Mouse (Mus musculus): Measurements from ENCODE around the gene Mapk8. TPM values are rescaled to one million over a fixed set of nuclear protein-coding genes. Genes with fewer than 3 reads are reported as not detected.

The Mapk8 gene
- total and polyA plus RNA-seq, 3 experiments, result 27.5 to 47.5 TPM; not detected in 1

GRCm38 (mm10) chr14:33487805-33488550, 41.0 kb upstream of the Mapk8 start:
- TF ChIP-seq RCOR1 (IDR thresholded peaks at IDR 0.05; ENCODE audit: low read depth, low read length) (no peak), USF1 (IDR thresholded peaks at IDR 0.05; ENCODE audit: low read depth, low read length) (no peak)
- H3K27ac ChIP-seq (ENCODE audit: control insufficient read depth, low read depth, low read length), result no peak overlapping the region
- no peak for DNase-seq (ENCODE audit: low read depth, low spot score)

GRCm38 (mm10) chr14:33481991-33482390, 35.0 kb upstream of the Mapk8 start:
- TF ChIP-seq ZKSCAN1 (IDR thresholded peaks at IDR 0.05; ENCODE audit: low read depth, low read length) (no peak), NRF1 (IDR thresholded peaks at IDR 0.05; ENCODE audit: insufficient read depth, low read depth, low read length, poor library complexity, severe bottlenecking) (no peak), POLR2AphosphoS5 (IDR thresholded peaks at IDR 0.05; ENCODE audit: borderline replicate concordance, low read depth, low read length) (no peak), TCF12 (IDR thresholded peaks at IDR 0.05; ENCODE audit: low read depth, low read length) (no peak), POLR2A (IDR thresholded peaks at IDR 0.05; ENCODE audit: control insufficient read depth in 1 of 2, insufficient read depth in 1 of 2, low read depth in 1 of 2, low read length in 2 of 2, poor library complexity in 1 of 2) (no peak), UBTF (IDR thresholded peaks at IDR 0.05; ENCODE audit: borderline replicate concordance, insufficient read depth, low read depth, low read length) (no peak), MYB (IDR thresholded peaks at IDR 0.05; ENCODE audit: low read depth, low read length) (no peak), RCOR1 (IDR thresholded peaks at IDR 0.05; ENCODE audit: low read depth, low read length) (no peak), TAL1 (IDR thresholded peaks at IDR 0.05; ENCODE audit: low read length) (no peak), SIN3A (IDR thresholded peaks at IDR 0.05; ENCODE audit: low read length) (no peak)
- no peak for DNase-seq (ENCODE audit: low read depth, low spot score)
- H3K79me2 ChIP-seq (ENCODE audit: control insufficient read depth, insufficient read depth, low read length, poor library complexity), result no peaks in the 10 kb centered on the region
- H3K4me1 ChIP-seq (ENCODE audit: control insufficient read depth in 1 of 2, insufficient read depth in 2 of 2, low read length in 2 of 2), result no peaks in the 10 kb centered on the region
- no peak overlapping the region for H3K9ac ChIP-seq (ENCODE audit: control insufficient read depth, low read depth, low read length, poor library complexity, severe bottlenecking)
- no peak overlapping the region for H3K4me3 ChIP-seq (ENCODE audit: control insufficient read depth in 1 of 2, insufficient read depth in 1 of 2, low read depth in 2 of 2, low read length in 2 of 2)
- no peak overlapping the region for H3K27ac ChIP-seq (ENCODE audit: control insufficient read depth, low read depth, low read length)
- H3K27me3 ChIP-seq (ENCODE audit: control insufficient read depth in 1 of 2, insufficient read depth in 2 of 2, low read length in 2 of 2), result no peaks in the 10 kb centered on the region; a peak in 2 of 4 replicates
- H3K9me3 ChIP-seq (replicated peaks; ENCODE audit: insufficient read depth, low read length), result no peaks in the 10 kb centered on the region
- H3K36me3 ChIP-seq (ENCODE audit: control insufficient read depth in 1 of 2, insufficient read depth in 2 of 2, low read length in 2 of 2), result no peaks in the 10 kb centered on the region

More at GRCm38 (mm10) chr14:33487805-33488550, 41.0 kb upstream of the Mapk8 start:
- no peaks in the 10 kb centered on the region for H3K4me1 ChIP-seq (ENCODE audit: control insufficient read depth in 1 of 2, insufficient read depth in 2 of 2, low read length in 2 of 2)
- no peaks in the 10 kb centered on the region for H3K9me3 ChIP-seq (replicated peaks; ENCODE audit: insufficient read depth, low read length)
- H3K36me3 ChIP-seq (ENCODE audit: control insufficient read depth in 1 of 2, insufficient read depth in 2 of 2, low read length in 2 of 2), result no peaks in the 10 kb centered on the region
- no peak overlapping the region for H3K9ac ChIP-seq (ENCODE audit: control insufficient read depth, low read depth, low read length, poor library complexity, severe bottlenecking)
- H3K27me3 ChIP-seq (ENCODE audit: control insufficient read depth in 1 of 2, insufficient read depth in 2 of 2, low read length in 2 of 2), result no peaks in the 10 kb centered on the region
- H3K4me3 ChIP-seq (ENCODE audit: control insufficient read depth in 1 of 2, insufficient read depth in 1 of 2, low read depth in 2 of 2, low read length in 2 of 2), result no peak overlapping the region
- H3K79me2 ChIP-seq (ENCODE audit: control insufficient read depth, insufficient read depth, low read length, poor library complexity), result no peaks in the 10 kb centered on the region

- no peak overlapping the region for H3K9ac ChIP-seq (ENCODE audit: control insufficient read depth, low read depth, low read length, poor library complexity, severe bottlenecking)
- no peak overlapping the region for H3K4me3 ChIP-seq (ENCODE audit: control insufficient read depth in 1 of 2, insufficient read depth in 1 of 2, low read depth in 2 of 2, low read length in 2 of 2)
- no peak for DNase-seq (ENCODE audit: low read depth, low spot score)
- H3K27ac ChIP-seq (ENCODE audit: control insufficient read depth, low read depth, low read length), result no peak overlapping the region
- H3K36me3 ChIP-seq (ENCODE audit: control insufficient read depth in 1 of 2, insufficient read depth in 2 of 2, low read length in 2 of 2), result no peaks in the 10 kb centered on the region
- TF ChIP-seq BHLHE40 (IDR thresholded peaks at IDR 0.05; ENCODE audit: borderline replicate concordance, low read depth, low read length), result no peak
- no peak for TF ChIP-seq NRF1 (IDR thresholded peaks at IDR 0.05; ENCODE audit: insufficient read depth, low read depth, low read length, poor library complexity, severe bottlenecking)
- no peak for TF ChIP-seq MEF2A (IDR thresholded peaks at IDR 0.05; ENCODE audit: extremely low read depth, insufficient replicate concordance, low read depth, low read length, poor library complexity, severe bottlenecking)
- no peak for TF ChIP-seq NELFE (IDR thresholded peaks at IDR 0.05; ENCODE audit: low read depth, low read length)
- no peak for TF ChIP-seq MXI1 (IDR thresholded peaks at IDR 0.05; ENCODE audit: low read depth, low read length)
- TF ChIP-seq SMC3 (IDR thresholded peaks at IDR 0.05; ENCODE audit: low read depth, low read length), result no peak
- no peak for TF ChIP-seq TCF12 (IDR thresholded peaks at IDR 0.05; ENCODE audit: low read depth, low read length)
- no peak for TF ChIP-seq POLR2A (IDR thresholded peaks at IDR 0.05; ENCODE audit: control insufficient read depth in 1 of 2, insufficient read depth in 1 of 2, low read depth in 1 of 2, low read length in 2 of 2, poor library complexity in 1 of 2)
- TF ChIP-seq KAT2A (conservative IDR thresholded peaks at IDR 0.05; ENCODE audit: low read depth, low read length), result no peak
- no peak for TF ChIP-seq POLR2AphosphoS5 (IDR thresholded peaks at IDR 0.05; ENCODE audit: borderline replicate concordance, low read depth, low read length)
- no peak for TF ChIP-seq RAD21 (IDR thresholded peaks at IDR 0.05; ENCODE audit: low read depth, low read length)
- no peak for TF ChIP-seq USF2 (IDR thresholded peaks at IDR 0.05; ENCODE audit: borderline replicate concordance in 1 of 2, insufficient read depth in 1 of 2, low read depth in 1 of 2, low read length in 2 of 2)
- H3K79me2 ChIP-seq (ENCODE audit: control insufficient read depth, insufficient read depth, low read length, poor library complexity), result no peaks in the 10 kb centered on the region
- no peaks in the 10 kb centered on the region for H3K9me3 ChIP-seq (replicated peaks; ENCODE audit: insufficient read depth, low read length)
- no peaks in the 10 kb centered on the region for H3K4me1 ChIP-seq (ENCODE audit: control insufficient read depth in 1 of 2, insufficient read depth in 2 of 2, low read length in 2 of 2)
- H3K27me3 ChIP-seq (ENCODE audit: control insufficient read depth in 1 of 2, insufficient read depth in 2 of 2, low read length in 2 of 2), result no peaks in the 10 kb centered on the region; a peak in 2 of 4 replicates
Measured at GRCm38 (mm10) chr14:33476094-33476760, 29.3 kb upstream of the Mapk8 start.
